Mouse (Mus musculus) lung, postnatal 0 days (tissue): ENCODE data around the gene Fap. TPM values are rescaled to one million over a fixed set of nuclear protein-coding genes. Genes with fewer than 3 reads are reported as not detected.

ENCODE experiments used
- ATAC-seq: fragments of 200-750 bp; cut with Nextera tagmentation; 2 replicates; pipeline ENCODE4 v1.8.0; 2017; ENCODE audit warnings: moderate library complexity
- DNase-seq: peaks from one replicate; pipeline ENCODE4 v3.0.0-alpha.2; 2016; ENCODE audit warnings: low spot score
- H3K27ac ChIP-seq: fragments of 300-500 bp; sonication (generic); 2 replicates; pipeline ENCODE4 v1.5.1; 2014; ENCODE audit warnings: antibody characterized with exemption, mild to moderate bottlenecking, low read length, mixed read lengths
- H3K27me3 ChIP-seq: fragments of 300-500 bp; sonication (generic); replicated peaks from 2 replicates; pipeline ENCODE4 v1.6.1; 2014; ENCODE audit warnings: low read length, mixed read lengths; ENCODE audit not compliant: insufficient read depth
- H3K36me3 ChIP-seq: fragments of 300-500 bp; sonication (generic); 2 replicates; pipeline ENCODE4 v1.6.1; 2014; ENCODE audit warnings: low read length, mixed read lengths; ENCODE audit not compliant: insufficient read depth
- H3K4me1 ChIP-seq: fragments of 300-500 bp; sonication (generic); 2 replicates; pipeline ENCODE4 v1.6.1; 2014; ENCODE audit warnings: antibody characterized with exemption, low read depth, low read length, mixed read lengths; ENCODE audit not compliant: insufficient read depth
- H3K4me2 ChIP-seq: fragments of 300-500 bp; sonication (generic); replicated peaks from 2 replicates; pipeline ENCODE4 v1.6.1; 2014; ENCODE audit warnings: low read depth, mild to moderate bottlenecking, low read length, moderate library complexity, mixed read lengths
- H3K4me3 ChIP-seq: fragments of 300-500 bp; sonication (generic); 2 replicates; pipeline ENCODE4 v1.5.1; 2014; ENCODE audit warnings: low read depth, low read length
- H3K9ac ChIP-seq: fragments of 300-500 bp; sonication (generic); replicated peaks from 2 replicates; pipeline ENCODE4 v1.6.1; 2014; ENCODE audit warnings: low read depth, mild to moderate bottlenecking
- H3K9me3 ChIP-seq: fragments of 300-500 bp; sonication (generic); 2 replicates; pipeline ENCODE4 v1.6.1; 2016; ENCODE audit warnings: low read length, mixed read lengths
- CTCF ChIP-seq: IDR thresholded peaks from 2 replicates; pipeline ENCODE4 v1.5.1; 2016; ENCODE audit warnings: antibody characterized with exemption, mild to moderate bottlenecking
- EP300 ChIP-seq: IDR thresholded peaks from 2 replicates; pipeline ENCODE4 v1.6.1; 2016; ENCODE audit warnings: antibody characterized with exemption, mild to moderate bottlenecking, control low read depth
- WGBS: fragments of 180-500 bp; shearing (Covaris S2); extraction: QIAGEN DNeasy Blood & Tissue Kit; methylation state at CpG from one replicate; pipeline ENCODE4 v1.1.7; 2014; 5-methylcytosine and 5-hydroxymethylcytosine counted together
- polyA plus RNA-seq: library from polyadenylated mRNA; unstranded; fragments of >200 nt; fragmentation: Nextera tagmentation; extraction: Ambion mirVana; gene quantifications from 2 replicates; pipeline ENCODE4 v1.2.1, GENCODE M21; 2015

The Fap gene
- polyA plus RNA-seq, 1 experiment from 2014 or later: 0.90 TPM

DNA sequence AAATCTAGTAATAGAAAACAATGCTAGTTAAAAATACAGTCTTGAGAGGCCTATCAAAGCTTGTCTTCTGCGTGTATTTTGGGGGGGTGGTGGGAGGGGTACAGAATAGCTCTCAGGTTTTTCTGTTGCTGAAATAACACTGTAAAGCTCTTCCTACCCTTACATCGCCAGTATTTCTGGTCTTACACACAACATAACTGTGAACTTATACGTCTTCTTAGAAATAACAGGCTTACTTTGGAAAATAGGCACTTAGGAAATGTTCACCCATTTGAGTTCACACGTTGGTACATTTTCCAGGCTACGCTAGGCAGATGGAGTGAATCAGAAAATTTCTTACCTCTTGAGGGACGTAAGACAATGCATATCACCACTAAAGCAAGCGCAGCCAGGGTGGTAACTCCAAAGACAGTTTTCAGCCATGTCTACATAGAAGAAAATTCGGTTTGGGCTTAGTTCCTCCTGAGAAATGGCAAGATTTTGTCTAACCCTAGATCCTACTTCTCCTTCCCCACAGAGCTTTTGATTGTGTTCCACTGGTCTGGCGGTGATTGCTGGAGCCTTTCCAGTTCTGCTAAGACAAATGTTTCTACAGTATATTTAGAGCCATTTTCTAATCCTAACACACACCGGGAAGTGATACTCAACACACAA is 649 bp downstream of the Fap start:
- TF ChIP-seq EP300 (no peak), CTCF (no peak)
- DNase-seq (no peak), ATAC-seq (no peak)
- no peak overlapping the region for H3K9ac ChIP-seq
- no peak overlapping the region for H3K27ac ChIP-seq
- no peaks in the 10 kb centered on the region for H3K36me3 ChIP-seq
- H3K4me3 ChIP-seq: no peak overlapping the region
- H3K27me3 ChIP-seq: no peaks in the 10 kb centered on the region
- H3K9me3 ChIP-seq: no peaks in the 10 kb centered on the region
- peak overlapping the region; percentile 28; the same call in 1 of the 2 replicates for H3K4me2 ChIP-seq
- 75% methylated on average over 10 of the region's 10 CpGs for WGBS
- H3K4me1 ChIP-seq: no peaks in the 10 kb centered on the region

- 88% methylated on average over 1 of the region's 1 CpGs for WGBS
- no peak overlapping the region for H3K27ac ChIP-seq
- DNase-seq: no peak
- no peak overlapping the region for H3K4me2 ChIP-seq
- H3K9ac ChIP-seq: no peak overlapping the region
- no peaks in the 10 kb centered on the region for H3K9me3 ChIP-seq
- H3K27me3 ChIP-seq: no peaks in the 10 kb centered on the region
- ATAC-seq: no peak
- no peaks in the 10 kb centered on the region for H3K36me3 ChIP-seq
- no peak overlapping the region for H3K4me3 ChIP-seq
- no peak for TF ChIP-seq EP300
- TF ChIP-seq CTCF: no peak
- H3K4me1 ChIP-seq: no peaks in the 10 kb centered on the region
Measured at GRCm38 (mm10) chr2:62564687-62565086, 9.2 kb downstream of the Fap start.

DNA sequence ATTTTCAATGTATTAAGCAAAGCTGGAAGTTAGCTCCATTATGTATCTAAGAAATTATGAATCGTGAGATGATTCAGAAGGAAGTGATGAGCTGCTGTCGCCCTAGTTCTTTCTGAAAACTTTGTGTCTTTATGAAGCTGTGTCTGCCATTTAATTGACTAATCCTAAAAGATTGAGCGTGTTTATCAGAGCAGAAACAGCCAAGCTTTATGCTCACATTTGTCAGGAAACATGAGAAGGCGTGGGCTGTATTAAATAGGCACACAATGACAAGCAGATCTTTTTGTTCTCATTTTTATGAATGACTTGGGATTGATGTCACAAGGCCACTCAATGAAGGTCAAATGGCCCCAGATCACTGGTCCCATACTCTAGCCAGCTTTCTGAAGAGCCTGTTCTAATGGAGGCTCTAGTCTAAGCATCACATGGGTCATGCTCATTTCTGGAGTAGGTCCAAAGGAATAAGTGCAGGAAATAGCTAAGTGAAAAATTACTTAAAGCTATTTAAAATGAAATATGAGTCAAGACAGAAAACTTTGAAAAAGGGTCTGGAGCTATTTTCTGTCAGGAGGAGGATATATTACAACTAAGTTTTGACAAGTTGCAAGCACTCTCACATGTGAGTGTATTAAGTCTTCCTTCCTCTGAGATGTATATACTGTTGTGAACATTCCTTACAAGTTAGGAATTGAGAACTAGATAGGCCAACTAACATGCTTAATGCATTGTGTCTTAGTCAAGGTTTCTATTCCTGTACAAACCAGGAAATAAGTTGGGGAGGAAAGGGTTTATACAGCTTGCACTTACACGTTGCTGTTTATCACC is 11.0 kb downstream of the Fap start:
- Histone ChIP-seq H3K4me3 (no peak overlapping the region), H3K4me1 (no peaks in the 10 kb centered on the region), H3K4me2 (no peak overlapping the region), H3K27ac (no peak overlapping the region), H3K9ac (no peak overlapping the region), H3K27me3 (no peaks in the 10 kb centered on the region), H3K36me3 (no peaks in the 10 kb centered on the region), H3K9me3 (no peaks in the 10 kb centered on the region)
- TF ChIP-seq EP300: no peak
- TF ChIP-seq CTCF: no peak
- DNase-seq (no peak), ATAC-seq (no peak)
- WGBS: 55% methylated on average over 5 of the region's 5 CpGs

- Histone ChIP-seq H3K9ac (no peak overlapping the region), H3K4me1 (no peaks in the 10 kb centered on the region), H3K4me3 (no peak overlapping the region), H3K4me2 (no peak overlapping the region), H3K27ac (no peak overlapping the region), H3K27me3 (no peaks in the 10 kb centered on the region), H3K9me3 (no peaks in the 10 kb centered on the region), H3K36me3 (no peaks in the 10 kb centered on the region)
- WGBS: 82% methylated on average over 2 of the region's 2 CpGs
- DNase-seq: no peak
- no peak for ATAC-seq
- TF ChIP-seq EP300 (no peak), CTCF (no peak; the same call in 1 of the 2 replicates)
Measured at GRCm38 (mm10) chr2:62557417-62557816, 16.5 kb downstream of the Fap start.

DNA sequence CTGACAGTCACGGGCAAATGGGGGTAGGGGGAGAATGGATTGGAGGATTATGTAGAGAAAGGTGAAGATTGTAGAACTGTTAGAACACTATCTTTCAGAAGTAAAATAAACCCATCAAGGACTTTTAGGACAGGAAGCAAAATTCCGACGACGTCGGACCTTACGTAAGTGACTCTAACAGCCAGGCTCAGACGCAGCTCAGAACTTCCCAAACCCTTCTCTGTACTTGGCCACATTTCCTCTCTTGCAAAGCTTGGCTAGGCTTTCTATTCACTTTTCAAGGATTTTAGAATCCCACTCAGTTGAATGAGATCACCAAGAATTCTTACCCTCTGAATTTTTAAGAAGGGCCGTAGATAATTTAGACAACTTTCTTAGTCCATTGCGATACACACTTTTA is 17.5 kb downstream of the Fap start:
- 80% methylated on average over 9 of the region's 9 CpGs for WGBS
- DNase-seq: no peak
- H3K4me1 ChIP-seq: no peaks in the 10 kb centered on the region
- no peak for TF ChIP-seq EP300
- TF ChIP-seq CTCF: no peak
- H3K27me3 ChIP-seq: no peaks in the 10 kb centered on the region
- H3K9me3 ChIP-seq: no peaks in the 10 kb centered on the region
- no peaks in the 10 kb centered on the region for H3K36me3 ChIP-seq
- H3K4me2 ChIP-seq: no peak overlapping the region
- H3K4me3 ChIP-seq: no peak overlapping the region
- no peak overlapping the region for H3K27ac ChIP-seq
- H3K9ac ChIP-seq: no peak overlapping the region
- no peak for ATAC-seq

- Histone ChIP-seq H3K4me3 (no peak overlapping the region), H3K4me1 (no peaks in the 10 kb centered on the region), H3K9ac (no peak overlapping the region), H3K36me3 (no peaks in the 10 kb centered on the region), H3K9me3 (no peaks in the 10 kb centered on the region), H3K4me2 (no peak overlapping the region), H3K27me3 (no peaks in the 10 kb centered on the region), H3K27ac (no peak overlapping the region)
- DNase-seq: no peak
- TF ChIP-seq EP300: no peak
- peak; percentile 44 for TF ChIP-seq CTCF
- 75% methylated on average over 3 of the region's 3 CpGs for WGBS
- no peak for ATAC-seq
Measured at GRCm38 (mm10) chr2:62549659-62550058, 24.2 kb downstream of the Fap start.
